Mouse (Mus musculus): Measurements from ENCODE around the gene Slc35f1.

GRCm38 (mm10) chr10:52822909-52823308 lies 132.6 kb downstream of the Slc35f1 start:
- no peak for TF ChIP-seq CTCF (IDR thresholded peaks at IDR 0.05; ENCODE audit: borderline replicate concordance, extremely low read depth, insufficient read depth, insufficient read length)
- TF ChIP-seq POLR2A (IDR thresholded peaks at IDR 0.05; ENCODE audit: borderline replicate concordance, extremely low read depth, insufficient read depth, insufficient read length, poor library complexity, severe bottlenecking): no peak
